Mouse (Mus musculus): ENCODE measurements around the gene Rad9b.

- TF ChIP-seq GATA1 (IDR thresholded peaks at IDR 0.05; ENCODE audit: borderline replicate concordance, low read length) (no peak), FLI1 (IDR thresholded peaks at IDR 0.05; ENCODE audit: low read length) (no peak)
These were observed 74.1 kb downstream of the Rad9b start for GRCm38 (mm10) chr5:122279799-122280421.

All from megakaryocyte, embryonic 14.5 days (primary cell).